Mouse (Mus musculus) v-Abl transformed pro-B cells (cell line): Measurements from ENCODE around the gene Mpig6b.

Experiments used
- in situ Hi-C, 2 experiments: fragments of 400-800 bp; cut with MboI; formaldehyde crosslinking; loops; one replicate each; pipeline ENCODE4 v1.15.1; 2025; ENCODE audit not compliant: unreplicated experiment in 2 of 2

Gene Mpig6b

DNA sequence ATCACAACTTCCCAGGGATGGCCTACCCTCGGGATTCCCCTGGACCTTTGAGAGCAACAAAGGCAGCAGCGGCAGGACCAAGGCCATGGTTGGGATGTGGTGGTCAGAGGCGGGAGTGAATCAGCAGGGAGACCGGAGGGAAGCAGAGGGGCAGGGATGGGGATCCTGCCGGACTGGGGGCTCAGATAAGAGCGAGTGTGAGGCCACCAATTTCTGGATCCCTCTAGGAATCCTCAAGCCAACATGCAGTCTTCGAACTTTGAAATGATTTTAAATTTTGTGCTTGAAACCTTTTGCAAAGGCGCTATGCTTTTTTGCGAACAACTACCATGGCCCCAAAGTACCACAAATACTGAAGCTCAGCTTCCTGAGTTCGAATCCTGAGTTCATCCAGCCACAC lies at the start of gene Mpig6b:
Gene Mpig6b, minus strand, starts transcription at position 101 of the 400 bp plus-strand sequence.
- in situ Hi-C loops, result loop anchor here in 1 of 2 experiments (5.0 kb wide), 1 partner anchor 46 kb away; no protein-coding TSS in a partner anchor

- in situ Hi-C loops, result no loop called here
Observed at GRCm38 (mm10) chr17:35115046-35116019, 49.3 kb upstream of the Mpig6b start, which contains the start of gene Ly6g5b. Gene Ly6g5b (minus strand): TSS chr17:35115428.

DNA sequence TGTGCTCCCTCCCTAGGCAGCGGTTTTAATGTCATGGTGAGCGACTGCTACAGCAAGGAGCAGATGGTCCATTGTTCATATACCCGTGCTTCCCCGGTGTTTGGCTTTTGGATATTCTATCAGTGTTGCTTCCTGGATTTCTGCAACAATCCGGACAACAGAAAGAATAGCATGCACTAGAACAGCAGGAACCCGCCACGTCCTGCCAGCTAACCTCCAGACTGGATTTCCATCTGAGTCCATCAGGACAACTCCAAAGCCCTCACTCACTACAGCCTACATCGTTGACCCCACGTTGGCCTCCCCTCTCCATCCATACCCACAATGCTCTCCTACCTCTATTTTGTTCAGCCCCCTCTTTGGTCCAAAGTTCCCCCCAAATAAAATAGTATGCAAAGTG lies 45.8 kb upstream of the Mpig6b start:
- in situ Hi-C loops, result loop anchor here in 1 of 2 experiments (5.0 kb wide), 1 partner anchor 44 kb away; the partner anchor contains the start of genes Ly6g6c and Mpig6b

DNA sequence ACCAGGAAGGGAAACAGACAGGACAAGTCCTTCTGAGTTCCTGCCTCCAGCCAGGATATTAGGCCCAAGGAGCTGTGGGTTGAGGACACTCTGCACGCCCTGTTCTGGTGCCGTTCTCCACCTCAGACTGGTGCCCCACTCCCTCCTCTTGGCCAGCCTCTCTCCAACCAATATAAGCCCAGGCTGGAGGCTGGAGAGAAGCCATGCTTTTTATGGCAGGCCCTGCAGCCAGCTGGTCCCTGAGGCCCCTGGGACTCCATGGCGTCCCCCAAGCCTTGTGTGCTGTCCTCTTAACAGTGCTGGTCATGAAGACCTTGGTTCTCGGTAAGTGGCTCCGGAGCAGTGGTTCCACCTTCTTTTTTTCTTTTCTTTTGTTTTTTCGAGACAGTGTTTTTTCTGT lies 42.1 kb upstream of the Mpig6b start, which contains the start of gene Ly6g5c:
Gene Ly6g5c, plus strand, starts transcription at position 183 of the 400 bp plus-strand sequence.
- in situ Hi-C loops, result loop anchor here (5.0 to 10.0 kb wide), 2 partner anchors 46 to 83 kb away; partner anchors contain the start of gene Sapcd1 (in 1 of the 2)

- in situ Hi-C loops, result loop anchor here (5.0 to 10.0 kb wide), 2 partner anchors 44 to 82 kb away; partner anchors contain the start of gene Sapcd1 (in 1 of the 2)
Observed at GRCm38 (mm10) chr17:35106522-35106921, 40.5 kb upstream of the Mpig6b start.

GRCm38 (mm10) chr17:35105740-35106389 lies 39.9 kb upstream of the Mpig6b start:
- in situ Hi-C loops, result loop anchor here (5.0 to 10.0 kb wide), 2 partner anchors 44 to 81 kb away; partner anchors contain the start of gene Sapcd1 (in 1 of the 2)

GRCm38 (mm10) chr17:35104754-35105153 lies 38.8 kb upstream of the Mpig6b start:
- in situ Hi-C loops, result loop anchor here (5.0 to 10.0 kb wide), 2 partner anchors 42 to 80 kb away; partner anchors contain the start of gene Sapcd1 (in 1 of the 2)

- in situ Hi-C loops, result loop anchor here in 1 of 2 experiments (10.0 kb wide), 1 partner anchor 79 kb away; the partner anchor contains the start of gene Sapcd1
Observed at GRCm38 (mm10) chr17:35104079-35104478, 38.1 kb upstream of the Mpig6b start.

DNA sequence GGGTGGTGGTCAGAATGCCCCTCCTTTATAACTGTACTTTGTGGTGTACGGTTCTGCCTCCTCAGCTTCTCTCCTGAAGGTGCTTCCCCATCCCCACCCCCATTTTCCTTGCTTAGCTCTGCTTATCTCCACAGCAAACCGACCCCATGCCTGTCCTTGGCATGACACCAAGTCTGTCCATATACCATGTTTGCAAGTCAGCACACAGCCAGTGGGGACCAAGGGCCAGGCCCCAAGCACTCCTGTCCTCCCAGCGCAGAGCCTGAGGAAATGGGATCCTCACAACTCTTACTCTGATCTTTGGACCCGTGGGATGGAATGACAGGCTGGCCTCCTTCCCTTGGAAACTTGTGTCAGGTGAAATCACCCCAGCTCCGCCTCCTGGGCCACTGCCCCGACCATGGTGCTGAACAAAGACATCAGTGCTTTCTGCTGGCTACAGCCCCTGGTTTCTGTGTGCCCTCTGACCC lies 37.3 kb upstream of the Mpig6b start:
- in situ Hi-C loops, result loop anchor here in 1 of 2 experiments (10.0 kb wide), 1 partner anchor 78 kb away; the partner anchor contains the start of gene Sapcd1

DNA sequence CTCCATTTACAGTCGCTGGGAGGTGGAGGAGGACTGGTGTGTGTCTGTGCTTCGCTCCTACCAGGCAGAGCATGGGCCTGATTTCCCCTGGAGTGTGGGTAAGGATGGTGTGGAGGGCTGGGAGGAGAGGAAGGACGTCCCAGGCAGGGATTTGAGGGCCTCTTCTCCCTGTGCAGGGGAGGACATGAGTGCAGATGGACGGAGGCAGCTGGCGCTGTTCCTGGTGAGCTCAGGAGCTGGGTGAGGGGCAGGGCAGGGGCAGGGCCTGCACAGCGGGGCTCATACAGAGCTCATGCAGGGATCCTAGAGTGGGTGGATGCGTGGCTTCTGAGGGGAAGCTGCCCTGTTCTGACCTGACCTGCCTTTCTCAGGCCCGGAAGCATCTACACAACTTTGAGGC lies 36.3 kb upstream of the Mpig6b start:
- in situ Hi-C loops, result loop anchor here in 1 of 2 experiments (10.0 kb wide), 1 partner anchor 77 kb away; the partner anchor contains the start of gene Sapcd1

GRCm38 (mm10) chr17:35101161-35101560 lies 35.2 kb upstream of the Mpig6b start:
- in situ Hi-C loops, result loop anchor here in 1 of 2 experiments (10.0 kb wide), 1 partner anchor 76 kb away; the partner anchor contains the start of gene Sapcd1

GRCm38 (mm10) chr17:35100196-35100765 lies 34.3 kb upstream of the Mpig6b start:
- in situ Hi-C loops, result loop anchor here in 1 of 2 experiments (10.0 kb wide), 1 partner anchor 75 kb away; the partner anchor contains the start of gene Sapcd1

DNA sequence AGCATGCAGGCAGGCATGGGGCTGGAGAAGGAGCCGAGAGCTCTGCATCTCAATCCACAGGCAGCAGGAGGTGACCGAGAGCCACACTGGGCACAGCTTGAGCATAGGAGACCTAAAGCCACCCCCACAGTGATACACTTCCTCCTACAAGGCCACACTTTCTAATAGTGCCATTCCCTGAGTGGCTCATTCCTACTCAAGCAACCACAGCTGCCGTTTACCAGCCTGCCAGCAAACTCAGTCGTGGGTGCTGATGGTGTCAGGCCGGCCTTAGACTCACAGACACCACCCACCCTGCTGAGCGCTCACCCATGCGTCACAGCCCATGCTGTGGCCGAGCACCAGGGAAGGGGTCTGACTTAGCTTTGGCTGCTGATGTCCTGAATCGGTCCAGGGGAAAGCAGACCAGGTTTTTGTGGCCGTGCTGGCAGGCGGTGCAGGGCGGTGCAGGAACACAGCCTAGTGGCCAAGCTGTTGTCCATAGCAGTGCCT lies 31.2 kb upstream of the Mpig6b start:
- in situ Hi-C loops, result loop anchor here in 1 of 2 experiments (25.0 kb wide), 1 partner anchor 235 kb away; the partner anchor contains the start of genes Cfb, Nelfe and Skiv2l

- in situ Hi-C loops, result loop anchor here in 1 of 2 experiments (25.0 kb wide), 1 partner anchor 234 kb away; the partner anchor contains the start of genes Cfb, Nelfe and Skiv2l
Observed at GRCm38 (mm10) chr17:35096597-35096996, 30.6 kb upstream of the Mpig6b start.

- in situ Hi-C loops, result loop anchor here in 1 of 2 experiments (25.0 kb wide), 1 partner anchor 232 kb away; the partner anchor contains the start of genes Cfb, Nelfe and Skiv2l
Observed at GRCm38 (mm10) chr17:35094475-35095365, 28.7 kb upstream of the Mpig6b start.

DNA sequence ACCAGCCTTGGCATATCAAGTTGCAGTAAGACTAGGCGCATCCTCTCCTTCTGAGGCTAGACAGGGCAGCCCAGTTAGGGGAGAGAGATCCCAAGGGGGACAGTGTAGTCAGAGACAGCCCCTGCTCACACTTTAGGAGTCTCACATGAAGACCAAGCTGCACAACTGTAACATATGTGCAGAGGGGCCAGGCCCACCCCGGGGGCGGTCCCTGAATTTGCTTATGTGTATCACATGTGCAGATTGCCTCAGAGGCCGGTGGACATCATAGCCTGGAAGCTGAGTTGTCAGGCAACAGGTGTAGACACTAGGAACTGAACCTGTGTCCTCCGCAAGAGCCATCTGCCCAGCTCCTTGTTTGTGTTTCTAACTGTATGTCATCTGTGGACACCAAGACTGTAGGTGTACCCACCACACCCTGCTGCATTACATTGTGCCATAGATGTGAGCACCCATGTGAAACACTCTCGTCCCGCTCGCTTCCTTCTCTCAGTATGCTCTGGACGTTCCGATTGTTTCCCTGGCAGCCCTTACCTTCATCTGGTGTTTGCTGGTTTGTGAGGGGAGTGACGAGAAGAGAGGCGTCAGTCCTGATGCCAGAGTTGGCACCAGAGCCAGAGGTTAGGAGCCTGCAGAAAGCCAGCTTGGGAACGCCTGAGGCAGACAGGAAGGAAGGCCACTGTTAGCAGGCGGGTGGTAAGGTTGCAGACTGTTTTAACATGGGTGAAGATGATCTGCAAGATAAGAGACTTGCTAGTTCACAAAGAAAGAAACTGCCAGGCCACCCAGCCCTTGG lies 26.6 kb upstream of the Mpig6b start:
- in situ Hi-C loops, result loop anchor here in 1 of 2 experiments (25.0 kb wide), 1 partner anchor 230 kb away; the partner anchor contains the start of genes Cfb, Nelfe and Skiv2l
